Mouse (Mus musculus): ENCODE data around the gene Atf3.
A peak's percentile ranks its signal among the peaks of the same experiment; 100 is the strongest.

Gene Atf3

DNA sequence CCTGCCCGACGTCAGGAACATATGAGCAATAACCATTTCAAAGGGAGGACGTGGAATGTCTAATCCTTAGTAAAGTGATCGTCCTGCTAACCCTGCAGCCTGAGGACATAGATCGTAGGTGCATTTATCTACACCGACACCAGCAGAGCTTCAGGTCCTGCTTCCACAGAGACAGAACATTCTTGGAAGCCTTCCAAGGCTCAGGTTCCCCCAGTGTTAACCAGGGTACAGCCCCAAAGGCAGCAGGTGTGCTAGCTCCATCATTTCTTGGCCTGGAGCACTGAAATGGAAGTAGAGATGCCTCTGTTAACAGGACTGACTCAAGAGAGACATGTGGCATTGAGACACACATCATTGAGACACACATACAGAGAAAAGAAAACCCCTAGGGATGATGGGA, 25.6 kb downstream of the Atf3 start:
- DNase-seq (ENCODE audit: low read depth, low spot score): no peak

DNA sequence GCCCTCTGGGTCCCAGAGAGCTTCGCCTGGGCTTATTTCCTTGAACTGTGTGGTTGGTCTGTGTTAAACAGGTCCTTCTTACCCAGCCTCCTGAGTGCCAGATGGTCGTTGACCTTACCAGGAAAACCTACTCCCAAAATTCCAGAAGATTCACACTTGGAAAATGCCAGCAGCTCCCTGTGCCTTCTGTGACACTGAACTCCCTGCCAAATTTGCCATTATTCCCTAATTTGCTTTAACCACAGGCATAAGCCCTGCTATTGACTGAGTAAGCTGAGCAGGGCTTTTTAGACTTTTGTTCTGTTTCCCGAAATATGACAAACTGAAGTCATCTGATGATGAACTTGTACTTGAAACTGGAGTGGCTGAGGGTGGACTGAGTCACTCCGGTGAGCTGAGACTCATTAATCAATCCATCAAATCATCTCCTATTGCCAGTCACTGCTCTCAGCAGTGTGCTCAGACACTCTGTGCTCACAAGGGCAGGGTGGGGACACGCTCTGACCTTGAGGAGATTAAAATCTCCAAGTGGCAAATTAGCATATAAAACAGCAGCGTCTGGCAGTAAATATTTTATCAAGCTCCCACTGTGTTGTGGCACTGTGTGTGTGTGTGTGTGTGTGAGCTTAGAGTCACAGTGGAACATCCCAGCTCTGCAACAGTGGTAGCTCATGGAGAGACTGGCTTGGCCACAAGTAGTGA, 28.0 kb downstream of the Atf3 start:
- DNase-seq (ENCODE audit: low read depth, low spot score): no peak

DNA sequence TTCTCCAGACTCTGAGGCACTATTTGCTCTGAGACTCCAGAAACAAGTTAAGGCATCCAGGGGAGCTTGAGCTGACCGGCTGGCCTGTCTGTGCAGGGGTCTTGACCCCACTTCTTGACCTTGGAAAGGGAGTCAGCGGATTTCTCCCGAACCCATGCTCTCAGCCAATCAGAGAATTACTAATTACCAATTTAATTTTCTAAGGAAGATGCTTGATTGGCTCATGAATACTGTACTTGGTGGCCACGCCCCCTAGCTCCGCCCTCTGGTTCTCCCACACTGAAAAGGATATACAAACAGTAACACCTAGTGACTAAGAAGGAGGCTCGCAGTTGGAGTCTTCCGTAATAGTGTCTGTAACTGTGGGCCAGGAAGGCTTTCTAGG, 31.5 kb downstream of the Atf3 start:
- DNase-seq (ENCODE audit: low read depth, low spot score): no peak

DNA sequence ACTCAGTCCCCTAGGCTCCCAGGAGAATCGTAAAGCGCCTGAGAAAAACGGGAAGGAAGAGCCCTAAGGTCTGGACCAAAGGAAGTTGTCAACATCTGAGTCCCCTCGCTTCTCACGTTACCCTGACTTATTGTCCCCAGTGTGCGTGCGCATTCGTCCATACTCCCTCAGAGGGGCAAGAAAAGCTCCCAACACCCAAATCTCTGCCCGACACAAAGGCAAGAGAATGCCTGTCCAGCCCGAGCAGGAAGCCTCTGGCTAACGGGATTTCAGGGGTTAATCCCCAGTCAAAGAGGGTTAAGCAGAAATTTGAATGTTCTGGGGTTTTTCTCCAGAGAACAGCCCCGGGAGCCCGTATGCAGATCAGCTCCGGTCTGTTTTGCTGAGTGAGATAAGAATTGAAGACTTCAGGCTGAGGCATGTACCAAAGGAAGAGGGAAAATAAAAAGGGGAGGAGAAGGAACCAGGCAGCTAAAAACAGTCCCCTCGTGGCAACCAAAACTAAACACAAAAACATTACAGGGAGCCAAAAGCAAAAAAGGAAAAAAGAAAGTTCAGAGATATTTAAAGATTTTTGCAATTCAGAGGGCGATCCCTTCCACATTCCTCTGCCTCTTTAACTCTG, 32.0 kb downstream of the Atf3 start:
- DNase-seq (ENCODE audit: low read depth, low spot score): no peak

DNA sequence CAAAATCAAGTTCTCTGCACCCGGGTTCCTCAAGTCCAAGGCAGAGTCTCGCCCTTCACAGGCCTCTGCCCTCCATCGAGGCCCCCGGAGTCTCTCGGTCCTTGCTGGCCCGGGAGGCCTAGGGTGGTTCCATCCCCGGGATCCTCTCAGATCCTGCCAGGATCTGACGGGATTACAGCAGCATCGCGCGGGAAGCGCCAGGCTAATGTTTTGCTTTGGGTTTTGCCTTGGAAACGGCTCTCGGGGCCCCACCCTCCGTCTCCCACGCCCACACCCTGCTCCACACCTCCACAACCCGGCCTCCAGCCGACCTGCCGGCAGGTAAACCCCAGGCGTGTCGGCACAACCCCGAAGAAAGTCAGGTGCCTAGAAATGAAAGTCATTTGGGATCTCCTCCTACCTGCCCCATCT, 33.0 kb downstream of the Atf3 start:
- no peak for DNase-seq (ENCODE audit: low read depth, low spot score)

DNA sequence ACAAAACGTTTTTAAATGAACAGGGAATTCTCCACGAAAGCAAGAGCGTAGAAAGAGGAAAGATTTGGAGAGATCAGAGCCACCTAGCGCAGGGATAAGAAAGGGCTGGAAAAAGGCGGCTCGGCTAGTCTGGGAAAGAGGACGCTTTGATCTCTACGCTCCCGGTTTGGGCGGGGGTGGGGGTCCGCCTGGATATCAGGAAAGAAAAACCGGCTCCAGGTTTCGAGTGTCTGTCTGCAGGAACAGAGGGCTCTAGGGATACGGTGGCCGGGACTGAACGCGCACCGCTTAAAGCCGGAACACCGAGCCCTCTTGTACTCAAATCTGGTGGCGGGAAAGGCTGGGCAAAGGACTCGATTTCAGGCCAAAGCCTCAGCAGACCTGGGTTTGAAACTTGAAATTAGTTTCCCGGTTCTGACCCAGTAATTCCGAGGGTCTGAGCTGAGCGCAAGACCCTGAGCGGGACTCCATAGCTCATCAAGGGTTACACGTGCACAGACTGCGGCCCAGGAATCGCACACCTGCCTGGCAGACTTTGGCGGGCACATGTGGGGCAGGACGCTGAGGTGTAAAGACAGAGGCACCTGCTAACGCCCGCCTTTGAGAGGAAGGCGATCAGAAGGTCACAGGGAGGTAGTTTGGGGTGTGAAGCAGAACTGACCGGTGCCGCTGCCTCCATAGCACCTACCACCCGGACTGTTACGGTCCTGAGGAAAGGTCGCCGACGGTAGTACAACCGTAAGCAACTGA, 33.6 kb downstream of the Atf3 start:
- no peak for DNase-seq (ENCODE audit: low read depth, low spot score)

DNA sequence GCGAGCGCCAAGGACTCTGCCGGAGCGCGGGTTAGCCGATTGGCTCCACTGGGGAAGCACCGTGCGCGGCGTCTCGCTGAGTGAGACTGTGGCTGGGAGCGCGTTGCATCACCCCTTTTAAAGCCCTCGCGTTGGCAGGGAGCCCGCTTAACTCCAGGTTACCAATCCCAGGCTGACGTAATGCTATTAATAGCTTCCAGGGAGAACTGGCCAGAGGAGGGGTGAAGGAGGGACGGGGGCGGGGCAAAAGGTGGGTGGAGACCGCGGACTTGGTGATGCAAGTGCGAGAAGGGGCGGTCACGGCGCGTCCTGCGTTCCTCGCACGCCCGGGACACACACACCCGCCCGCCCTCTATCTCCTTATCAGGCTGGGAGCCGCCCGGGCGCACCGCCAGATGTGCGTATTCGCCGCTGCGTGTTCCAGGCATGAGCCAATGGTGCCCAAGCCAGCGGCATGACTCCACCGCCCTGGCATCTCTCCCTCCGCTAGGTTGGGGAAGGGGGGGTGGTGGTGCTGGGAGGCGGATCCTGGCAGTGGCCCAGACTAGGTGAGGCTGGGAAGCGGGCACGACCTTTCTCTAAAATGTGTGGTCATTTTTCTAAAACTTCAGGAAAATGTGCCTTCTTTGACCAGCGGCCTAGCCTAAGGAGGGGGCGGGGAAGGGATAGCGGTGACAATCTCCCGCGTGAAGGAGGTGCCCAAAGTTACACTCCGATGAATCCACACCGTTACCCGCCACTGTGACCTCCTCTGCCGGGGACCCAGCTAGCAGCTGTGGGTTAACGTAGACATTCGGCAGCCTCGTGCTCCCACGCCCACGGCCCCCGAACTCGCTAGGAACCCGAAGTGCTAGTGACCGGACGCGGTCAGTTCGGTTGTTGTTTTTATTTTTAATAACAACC, 34.4 kb downstream of the Atf3 start:
- DNase-seq (ENCODE audit: low read depth, low spot score): peak; percentile 71

DNA sequence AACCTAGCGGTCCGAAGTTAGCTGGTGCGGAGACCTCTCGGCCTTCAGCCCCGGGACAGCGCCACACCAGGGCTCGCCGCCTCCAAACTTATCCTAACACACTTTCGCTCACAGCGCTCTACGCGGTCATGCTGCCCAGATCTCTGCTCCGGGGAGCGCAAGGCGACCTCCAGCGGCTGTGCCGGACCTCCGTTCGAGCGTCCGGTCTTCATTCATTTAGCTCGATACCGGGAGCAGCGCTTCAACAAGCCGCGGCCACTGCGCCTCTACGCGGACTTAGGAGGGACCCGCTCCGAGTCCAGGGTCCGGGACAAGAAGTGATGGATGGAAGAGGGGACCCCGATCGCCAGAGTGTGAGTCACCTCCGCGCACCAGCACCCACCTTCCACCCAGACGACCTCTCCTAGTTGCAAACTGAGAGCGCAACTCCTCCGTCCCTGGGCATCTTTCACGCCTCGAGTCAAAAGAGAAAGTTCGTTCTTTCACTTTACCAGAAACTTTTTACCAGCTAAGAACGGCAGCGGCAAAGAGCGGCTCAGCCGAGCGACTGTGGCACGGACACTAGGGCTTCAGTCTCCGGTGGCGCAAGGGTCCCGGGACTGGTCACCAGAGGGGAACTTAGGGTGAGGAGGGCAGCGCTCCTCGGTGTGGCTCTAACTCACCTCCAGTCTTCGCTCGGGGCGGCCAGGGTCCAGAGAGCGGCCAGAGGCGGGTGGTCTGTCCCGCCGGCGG, 35.2 kb downstream of the Atf3 start:
- DNase-seq (ENCODE audit: low read depth, low spot score): no peak

DNA sequence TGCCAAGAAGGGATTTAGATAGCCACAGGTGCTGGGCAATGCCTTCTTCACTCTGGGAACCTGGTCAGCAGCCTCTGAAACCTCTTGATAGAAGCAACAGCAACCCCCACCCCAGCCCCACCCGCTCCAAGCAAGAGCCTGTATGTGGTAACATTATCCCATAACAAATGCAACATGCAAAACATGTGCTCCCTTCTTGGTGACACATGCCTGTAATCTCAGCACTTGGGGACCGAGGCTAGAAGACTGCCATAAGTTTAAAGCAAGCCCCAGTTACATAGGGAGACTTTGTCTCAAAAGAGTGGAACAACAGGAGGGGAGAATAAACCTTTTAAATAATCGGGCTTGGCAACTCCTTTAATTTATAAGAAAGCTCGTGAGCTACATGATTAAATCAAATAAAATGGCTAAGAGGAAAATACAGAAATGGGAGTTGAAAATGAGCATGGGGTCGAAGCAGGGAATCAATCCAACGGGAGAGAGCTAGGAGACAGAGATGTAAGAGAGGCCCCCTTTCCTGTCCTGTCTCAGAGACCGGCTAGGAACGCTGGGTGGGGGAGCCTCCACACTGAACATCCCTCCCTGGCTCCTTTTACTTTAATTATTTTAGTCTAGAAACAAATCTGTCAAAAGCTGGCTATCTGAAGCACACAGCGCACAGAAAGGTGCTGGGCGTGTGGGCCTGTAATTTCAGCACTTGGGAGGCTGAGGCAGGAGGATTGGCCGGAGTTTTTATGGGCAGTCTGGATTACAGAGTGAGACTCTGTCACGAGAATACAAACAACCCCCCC, 36.2 kb downstream of the Atf3 start:
- no peak for DNase-seq (ENCODE audit: low read depth, low spot score)

DNA sequence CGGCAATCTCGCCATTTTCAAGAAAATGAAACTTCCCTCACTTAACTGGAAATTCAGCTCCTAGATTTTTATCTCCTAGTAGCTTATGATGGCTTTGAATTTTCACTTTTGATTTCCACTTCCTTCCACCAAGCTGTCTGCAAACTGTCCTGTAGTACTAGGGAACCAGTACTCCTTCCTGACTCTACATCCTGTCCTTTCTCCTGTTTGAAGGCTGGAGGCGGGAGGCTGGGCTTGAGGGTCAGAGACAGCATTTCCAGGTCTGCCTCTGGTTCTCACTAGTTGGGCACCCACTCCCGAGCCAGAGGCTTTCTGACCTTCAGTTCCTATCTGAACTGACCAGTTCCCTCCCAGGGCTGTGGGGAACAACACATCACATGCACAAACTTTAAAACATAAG, 37.4 kb downstream of the Atf3 start:
- no peak for DNase-seq (ENCODE audit: low read depth, low spot score)

DNA sequence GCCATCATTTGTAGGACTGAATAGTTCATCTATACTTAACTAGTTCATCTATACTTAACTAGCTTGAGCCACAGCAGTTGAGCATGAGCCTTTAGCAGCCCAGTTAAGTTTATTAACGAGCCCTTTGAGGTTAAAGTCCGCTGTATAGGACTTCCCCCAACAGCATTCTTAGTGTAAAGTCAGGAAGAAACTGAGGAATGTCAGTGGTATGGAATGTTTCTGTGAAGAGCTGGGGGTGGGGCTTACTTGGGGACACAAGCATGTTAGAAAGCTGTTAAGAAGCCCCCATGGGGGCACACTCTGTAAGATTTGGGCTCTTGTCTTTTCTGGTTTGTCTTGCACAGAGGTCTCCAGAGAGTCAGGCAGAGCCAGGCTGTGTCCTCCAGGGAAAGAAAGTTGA, 38.0 kb downstream of the Atf3 start:
- no peak for DNase-seq (ENCODE audit: low read depth, low spot score)

DNA sequence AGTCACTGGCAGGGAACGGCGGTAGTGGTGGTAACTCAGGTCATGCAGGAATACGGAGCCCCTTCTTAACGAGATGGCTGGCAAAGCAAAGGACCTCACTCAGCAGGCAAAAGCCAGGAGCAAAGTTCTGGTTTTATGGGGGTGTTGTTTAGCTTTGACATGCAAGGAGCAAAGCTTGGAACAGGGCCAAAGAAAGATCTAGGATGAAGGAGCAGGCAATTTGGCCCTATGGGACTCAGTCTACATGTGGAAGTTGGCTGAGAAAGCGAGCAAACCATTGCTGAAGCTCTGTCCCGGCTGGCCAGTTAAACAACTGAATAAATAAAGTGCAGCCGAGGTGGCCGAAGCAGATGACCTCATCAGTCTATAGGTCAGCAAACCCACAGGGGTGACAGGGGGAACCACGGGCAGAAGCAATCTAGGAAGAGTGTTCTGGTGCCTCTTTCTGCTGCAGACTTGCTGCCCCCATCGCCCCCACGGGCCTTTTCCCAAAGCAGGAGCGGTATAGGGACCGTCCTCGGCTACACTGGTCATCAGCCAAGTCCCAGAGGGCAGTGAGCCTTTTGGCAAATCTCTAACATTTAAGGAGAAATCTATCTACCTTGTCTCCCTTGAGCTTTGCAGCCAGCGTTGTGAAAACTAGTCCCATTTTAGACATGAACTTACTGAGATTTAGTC, 39.2 kb downstream of the Atf3 start:
- no peak for DNase-seq (ENCODE audit: low read depth, low spot score)

DNA sequence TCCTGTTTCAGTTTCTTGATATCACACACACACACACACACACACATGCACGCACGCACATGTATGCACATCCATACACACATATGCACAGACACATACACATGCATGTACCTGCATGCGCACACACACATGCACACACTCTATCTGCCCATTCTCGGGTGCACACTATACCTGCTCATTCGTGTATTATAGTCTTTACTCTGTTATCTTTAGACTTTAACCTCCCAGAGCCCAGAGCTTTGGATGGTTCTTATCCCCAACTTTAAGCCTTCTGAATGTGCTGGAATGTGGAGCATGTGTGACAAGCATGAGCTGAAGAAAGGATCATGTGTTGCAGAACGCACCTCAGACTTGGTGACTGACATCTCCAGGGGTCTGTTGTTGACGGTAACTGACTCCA, 41.0 kb downstream of the Atf3 start:
- DNase-seq (ENCODE audit: low read depth, low spot score): no peak

DNA sequence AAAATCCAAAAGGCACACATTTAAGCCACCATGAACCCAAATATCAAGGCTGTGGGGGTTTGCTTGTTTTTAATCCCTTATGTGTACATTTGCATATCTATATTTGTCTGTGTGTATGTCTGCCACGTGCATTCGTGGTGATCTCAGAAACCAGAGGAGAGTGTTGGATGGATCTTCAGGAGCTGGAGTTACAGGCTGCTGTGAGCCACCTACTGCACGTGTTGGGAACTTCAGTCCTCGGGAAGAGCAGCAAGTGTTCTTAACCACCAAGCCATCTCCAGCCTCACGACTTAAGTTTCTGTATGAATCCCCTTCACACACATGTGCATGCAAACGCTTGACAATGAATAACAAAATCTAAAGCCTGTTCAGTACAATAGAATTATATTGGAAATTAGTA, 45.4 kb downstream of the Atf3 start:
- DNase-seq (ENCODE audit: low read depth, low spot score): no peak

DNA sequence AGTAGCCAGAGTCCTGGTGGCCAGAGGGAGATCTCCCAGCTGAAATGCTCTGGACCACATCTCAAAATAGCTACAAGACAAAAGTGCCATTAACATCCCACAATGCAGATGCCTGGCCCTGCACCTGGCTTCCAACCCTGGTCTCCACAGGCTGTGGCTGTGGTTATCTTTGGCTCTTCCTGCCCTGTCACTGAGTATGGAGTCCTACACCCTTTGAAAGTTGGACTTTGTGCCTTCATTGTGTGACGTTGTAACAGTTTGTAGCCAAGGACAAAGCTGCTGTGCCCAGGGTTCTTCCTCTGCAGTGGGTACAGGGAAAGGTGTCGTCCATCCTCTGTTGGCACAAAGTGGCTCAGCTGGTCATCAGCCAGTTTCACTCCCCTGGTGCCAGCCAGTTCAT, 47.4 kb downstream of the Atf3 start:
- DNase-seq (ENCODE audit: low read depth, low spot score): no peak

DNA sequence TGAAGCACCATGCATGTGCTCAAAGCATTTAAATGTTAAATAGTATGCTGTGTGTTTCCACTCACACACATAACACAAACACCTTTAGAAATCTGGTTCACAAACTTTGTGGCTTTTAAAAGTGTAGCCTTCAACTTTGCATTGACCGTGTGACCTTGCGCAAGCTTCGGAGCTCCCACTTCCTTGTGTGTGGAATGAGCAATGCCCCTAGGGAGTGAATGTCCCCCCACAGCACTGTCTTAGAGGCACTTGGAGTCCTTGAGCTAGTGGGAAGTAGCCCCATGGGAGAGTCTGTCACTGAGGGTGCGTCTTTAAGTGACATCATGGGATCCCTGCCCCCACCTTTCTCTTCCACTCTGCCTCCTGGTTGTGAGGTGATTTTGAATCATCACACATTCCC, 51.6 kb downstream of the Atf3 start:
- DNase-seq (ENCODE audit: low read depth, low spot score): no peak

DNA sequence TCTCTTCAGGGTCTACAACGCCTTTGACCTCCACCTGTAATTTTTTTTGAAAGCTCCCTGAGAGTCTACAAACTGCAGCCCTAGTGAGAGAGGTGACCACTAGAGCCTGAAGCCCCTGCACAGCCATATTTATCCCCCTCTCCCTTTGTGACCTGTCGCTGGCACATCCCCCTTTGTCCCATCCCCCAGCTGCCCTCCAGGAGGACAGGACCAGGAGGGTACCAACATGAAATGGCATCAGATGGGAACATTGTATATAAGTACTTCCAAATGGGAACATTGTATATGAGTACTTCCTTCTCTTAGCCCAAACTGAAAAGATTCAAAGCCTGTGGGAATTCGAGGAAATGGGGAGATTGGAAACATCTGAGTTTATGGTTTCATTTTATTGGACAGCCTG, 53.1 kb downstream of the Atf3 start, which contains the start of gene Fam71a:
TSS of gene Fam71a (minus strand) at position 101 of the 400 bp plus-strand sequence.
- DNase-seq (ENCODE audit: low read depth, low spot score): no peak

DNA sequence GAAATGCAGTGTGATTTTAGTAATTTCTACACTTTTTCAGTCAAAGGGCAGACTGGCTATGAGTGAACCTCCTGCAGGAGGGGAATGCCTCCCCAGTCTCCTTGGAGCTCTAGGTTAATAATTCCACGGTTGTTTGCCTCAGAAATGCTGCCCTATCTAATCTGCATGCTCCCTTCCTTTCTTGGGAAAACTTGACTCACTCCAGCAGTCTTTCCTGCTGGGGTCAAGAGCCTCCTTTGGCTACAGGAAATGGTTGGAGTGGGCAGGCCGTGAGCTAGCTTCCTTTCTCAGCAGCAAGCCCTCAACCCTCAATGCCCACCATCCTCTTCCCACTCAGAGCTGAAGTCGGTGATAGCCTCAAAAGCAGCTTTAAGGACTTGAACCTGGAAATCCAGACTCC, 63.5 kb downstream of the Atf3 start:
- no peak for DNase-seq (ENCODE audit: low read depth, low spot score)

DNA sequence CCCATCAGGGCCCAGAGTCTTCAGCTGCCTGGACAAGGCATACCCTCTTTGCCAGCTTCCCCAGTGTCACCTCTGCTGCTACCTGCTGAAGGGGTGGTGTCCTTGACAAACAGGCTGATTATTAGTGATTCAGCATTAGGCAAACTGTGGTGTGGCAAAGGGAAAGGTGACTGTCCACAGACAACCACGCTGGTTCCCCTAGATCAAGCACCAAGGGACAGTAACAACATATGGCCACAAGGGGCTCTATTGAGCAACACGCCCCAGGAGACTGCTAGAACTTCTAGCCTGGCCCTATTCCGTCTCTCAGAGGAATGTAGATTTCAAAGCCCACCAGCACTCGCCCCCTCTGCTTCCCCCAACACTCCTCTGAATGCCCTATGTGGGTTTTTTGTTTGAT, 64.8 kb downstream of the Atf3 start:
- DNase-seq (ENCODE audit: low read depth, low spot score): no peak
